Mouse (Mus musculus): ENCODE measurements at regions not wholly inside any gene's neighbourhood (a gene's known extent, or its start where the extent isn't known, plus 50 kb on each side); places are given as distances from the start of the nearest gene placed in this dataset.

- TF ChIP-seq CTCF (IDR thresholded peaks at IDR 0.05; ENCODE audit: low read depth, low read length) (no peak), GATA1 (IDR thresholded peaks at IDR 0.05; ENCODE audit: borderline replicate concordance, low read length) (no peak), POLR2AphosphoS5 (IDR thresholded peaks at IDR 0.05; ENCODE audit: insufficient replicate concordance, low read depth, low read length) (no peak), TAL1 (conservative IDR thresholded peaks at IDR 0.05; ENCODE audit: low read depth, low read length) (no peak)
Observed at GRCm38 (mm10) chr6:139132083-139132679, 369.6 kb downstream of the Rergl start.

Data from G1E (cell line).